Mouse (Mus musculus) lung, embryonic 15.5 days (tissue): Measurements from ENCODE around the gene E130114P18Rik. TPM values are rescaled to one million over a fixed set of nuclear protein-coding genes. Genes with fewer than 3 reads are reported as not detected.
A peak's percentile ranks its signal among the peaks of the same experiment; 100 is the strongest.

ENCODE experiments used
- ATAC-seq: fragments of 200-750 bp; cut with Nextera tagmentation; 2 replicates; pipeline ENCODE4 v1.8.0; 2017; ENCODE audit warnings: moderate number of reproducible peaks, borderline replicate concordance; ENCODE audit not compliant: low FRiP score, low TSS enrichment; ENCODE audit errors: extremely low read depth
- H3K27ac ChIP-seq: fragments of 300-500 bp; sonication (generic); 2 replicates; pipeline ENCODE4 v1.5.1; 2015; ENCODE audit warnings: moderate library complexity, mild to moderate bottlenecking, inconsistent platforms
- H3K27me3 ChIP-seq: fragments of 300-500 bp; sonication (generic); 2 replicates; pipeline ENCODE4 v1.6.1; 2015; ENCODE audit warnings: inconsistent platforms
- H3K36me3 ChIP-seq: fragments of 300-500 bp; sonication (generic); 2 replicates; pipeline ENCODE4 v1.6.1; 2015; ENCODE audit warnings: inconsistent platforms
- H3K4me1 ChIP-seq: fragments of 300-500 bp; sonication (generic); 2 replicates; pipeline ENCODE4 v1.6.1; 2015; ENCODE audit warnings: inconsistent platforms
- H3K4me2 ChIP-seq: fragments of 300-500 bp; sonication (generic); 2 replicates; pipeline ENCODE4 v1.6.1; 2015; ENCODE audit warnings: inconsistent platforms, mild to moderate bottlenecking, moderate library complexity
- H3K4me3 ChIP-seq: fragments of 300-500 bp; sonication (generic); 2 replicates; pipeline ENCODE4 v1.5.1; 2015; ENCODE audit warnings: mild to moderate bottlenecking, inconsistent platforms
- H3K9ac ChIP-seq: fragments of 300-500 bp; sonication (generic); 2 replicates; pipeline ENCODE4 v1.6.1; 2015; ENCODE audit warnings: inconsistent platforms
- H3K9me3 ChIP-seq: fragments of 300-500 bp; sonication (generic); 2 replicates; pipeline ENCODE4 v1.6.1; 2016; ENCODE audit warnings: inconsistent platforms
- WGBS: fragments of 180-500 bp; shearing (Covaris S2); methylation state at CpG from one replicate; pipeline ENCODE4 v1.1.7; 2015; 5-methylcytosine and 5-hydroxymethylcytosine counted together
- polyA plus RNA-seq: library from polyadenylated mRNA; unstranded; fragments of >200 nt; fragmentation: Nextera tagmentation; extraction: Ambion mirVana; gene quantifications from 2 replicates; pipeline ENCODE4 v1.2.1, GENCODE M21; 2015

Gene E130114P18Rik
- polyA plus RNA-seq, 1 experiment from 2014 or later = 0.44 TPM

DNA sequence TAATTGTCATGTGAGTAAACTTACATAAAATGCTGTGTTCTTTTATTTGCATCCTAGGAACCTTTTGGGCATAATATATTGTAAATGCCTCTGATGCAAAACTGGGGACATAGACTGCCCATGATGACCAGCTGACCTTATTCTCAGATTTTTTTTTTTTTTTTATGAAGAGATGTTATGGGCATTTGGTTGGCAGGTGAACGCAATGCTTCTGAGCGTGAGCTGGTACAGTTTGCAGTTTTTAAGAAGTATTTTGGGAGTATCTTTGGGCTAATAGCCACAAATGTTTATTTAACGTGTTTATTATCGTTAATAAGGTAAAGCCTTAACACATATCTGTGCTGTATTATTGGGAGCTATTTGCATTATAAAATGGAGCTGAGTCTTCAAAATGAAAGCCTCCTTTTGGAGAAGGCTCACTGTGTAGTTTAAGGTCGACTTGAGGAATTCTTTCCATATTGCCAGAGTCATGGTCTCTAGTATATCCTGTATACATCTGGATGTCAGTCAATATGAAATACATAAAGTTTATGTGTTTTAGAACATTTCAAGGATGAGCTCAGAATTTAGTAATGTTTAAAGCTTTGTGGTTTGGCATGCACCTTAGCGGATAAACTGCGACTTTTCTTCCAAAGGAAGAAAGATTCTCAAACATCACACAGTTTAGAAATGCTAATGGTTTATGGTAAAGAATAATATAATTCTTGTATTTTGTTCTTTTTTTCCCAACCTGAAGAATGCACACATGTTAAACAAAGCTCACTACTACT lies 3.0 kb upstream of the E130114P18Rik start:
- WGBS = 70% methylated on average over 7 of the region's 7 CpGs
- Histone ChIP-seq H3K4me2 (peak overlapping the region; percentile 24; the same call in 1 of the 2 replicates), H3K27ac (no peak overlapping the region), H3K4me3 (no peak overlapping the region), H3K9me3 (no peaks in the 10 kb centered on the region), H3K36me3 (peaks cover 23% of the 10 kb centered on the region), H3K4me1 (peaks cover 19% of the 10 kb centered on the region), H3K27me3 (no peaks in the 10 kb centered on the region), H3K9ac (no peak overlapping the region)
- no peak for ATAC-seq

GRCm38 (mm10) chr4:97780024-97780423 lies 2.1 kb upstream of the E130114P18Rik start:
- H3K27ac ChIP-seq = no peak overlapping the region
- no peak overlapping the region for H3K9ac ChIP-seq
- H3K27me3 ChIP-seq = no peaks in the 10 kb centered on the region
- peak overlapping the region; percentile 76 for H3K4me2 ChIP-seq
- ATAC-seq = no peak
- WGBS = 46% methylated on average over 7 of the region's 7 CpGs
- H3K9me3 ChIP-seq = no peaks in the 10 kb centered on the region
- H3K36me3 ChIP-seq = peaks cover 22% of the 10 kb centered on the region
- peaks cover 18% of the 10 kb centered on the region for H3K4me1 ChIP-seq
- peak overlapping the region; percentile 97 for H3K4me3 ChIP-seq

DNA sequence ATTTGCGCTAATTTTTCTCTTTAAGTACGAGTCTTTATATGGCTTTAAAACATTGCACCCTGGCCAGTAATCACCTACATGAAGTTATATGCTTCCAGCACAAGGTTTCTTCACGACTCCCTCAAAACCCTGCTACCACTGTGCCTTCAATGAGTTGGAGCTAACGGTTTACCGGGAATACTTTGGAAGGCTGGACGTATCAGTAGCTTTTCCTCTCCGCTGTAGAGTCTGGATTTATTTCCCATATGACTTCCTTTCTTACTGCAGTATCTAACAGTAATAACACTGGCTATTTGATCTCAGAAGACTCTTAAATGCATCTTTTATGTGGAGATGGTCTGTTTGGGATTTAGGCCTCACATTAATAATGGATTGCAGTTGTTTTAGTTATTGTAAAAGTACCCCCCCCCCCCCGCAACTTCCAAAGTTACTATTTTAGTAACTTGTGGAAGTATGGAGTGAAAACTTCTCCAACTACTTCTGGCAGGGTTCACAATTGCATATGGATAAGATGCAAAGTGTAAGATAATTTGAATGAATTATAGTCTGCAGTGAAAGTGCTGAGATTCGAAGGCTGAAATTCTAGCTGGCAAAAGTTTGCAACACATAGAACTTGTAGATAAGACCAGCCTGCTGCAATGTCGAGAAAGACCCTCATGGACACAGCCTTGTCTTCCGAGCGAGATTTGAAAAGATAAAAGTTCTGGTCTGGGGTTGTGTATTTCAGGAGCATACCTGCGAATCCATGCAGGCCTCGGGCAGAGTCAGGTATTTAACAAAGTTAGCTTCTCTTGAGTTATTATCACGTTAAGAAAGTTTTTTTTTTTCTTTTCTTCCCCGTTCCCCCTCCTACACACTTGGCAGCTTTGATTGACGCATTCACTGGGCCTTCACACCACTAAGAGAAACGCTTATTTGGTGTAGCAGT lies 1.4 kb upstream of the E130114P18Rik start:
- H3K4me3 ChIP-seq = peak overlapping the region; percentile 97
- H3K27me3 ChIP-seq = no peaks in the 10 kb centered on the region
- H3K4me1 ChIP-seq = peaks cover 21% of the 10 kb centered on the region
- 13% methylated on average over 18 of the region's 18 CpGs for WGBS
- no peaks in the 10 kb centered on the region for H3K9me3 ChIP-seq
- no peak for ATAC-seq
- peak overlapping the region; percentile 98 for H3K9ac ChIP-seq
- peak overlapping the region; percentile 95 for H3K27ac ChIP-seq
- H3K36me3 ChIP-seq = peaks cover 18% of the 10 kb centered on the region
- peak overlapping the region; percentile 76 for H3K4me2 ChIP-seq

GRCm38 (mm10) chr4:97778211-97779002 lies 529 bp upstream of the E130114P18Rik start:
- H3K9me3 ChIP-seq = no peaks in the 10 kb centered on the region
- H3K27me3 ChIP-seq = no peaks in the 10 kb centered on the region
- peaks cover 27% of the 10 kb centered on the region for H3K4me1 ChIP-seq
- H3K27ac ChIP-seq = peak overlapping the region; percentile 95
- ATAC-seq = peak; percentile 17; the same call in 1 of the 2 replicates
- peak overlapping the region; percentile 97 for H3K4me3 ChIP-seq
- H3K9ac ChIP-seq = peak overlapping the region; percentile 98
- under 1% methylated on average over 72 of the region's 94 CpGs for WGBS
- H3K4me2 ChIP-seq = peak overlapping the region; percentile 76
- peaks cover 10% of the 10 kb centered on the region for H3K36me3 ChIP-seq

- Histone ChIP-seq H3K9ac (peak overlapping the region; percentile 98), H3K36me3 (no peaks in the 10 kb centered on the region), H3K4me3 (peak overlapping the region; percentile 97), H3K27me3 (no peaks in the 10 kb centered on the region), H3K9me3 (no peaks in the 10 kb centered on the region), H3K27ac (peak overlapping the region; percentile 95), H3K4me1 (peaks cover 27% of the 10 kb centered on the region), H3K4me2 (peak overlapping the region; percentile 76)
- peak; percentile 51 for ATAC-seq
- under 1% methylated on average over 50 of the region's 77 CpGs for WGBS
Measured at GRCm38 (mm10) chr4:97777081-97777705, 685 bp downstream of the E130114P18Rik start.

DNA sequence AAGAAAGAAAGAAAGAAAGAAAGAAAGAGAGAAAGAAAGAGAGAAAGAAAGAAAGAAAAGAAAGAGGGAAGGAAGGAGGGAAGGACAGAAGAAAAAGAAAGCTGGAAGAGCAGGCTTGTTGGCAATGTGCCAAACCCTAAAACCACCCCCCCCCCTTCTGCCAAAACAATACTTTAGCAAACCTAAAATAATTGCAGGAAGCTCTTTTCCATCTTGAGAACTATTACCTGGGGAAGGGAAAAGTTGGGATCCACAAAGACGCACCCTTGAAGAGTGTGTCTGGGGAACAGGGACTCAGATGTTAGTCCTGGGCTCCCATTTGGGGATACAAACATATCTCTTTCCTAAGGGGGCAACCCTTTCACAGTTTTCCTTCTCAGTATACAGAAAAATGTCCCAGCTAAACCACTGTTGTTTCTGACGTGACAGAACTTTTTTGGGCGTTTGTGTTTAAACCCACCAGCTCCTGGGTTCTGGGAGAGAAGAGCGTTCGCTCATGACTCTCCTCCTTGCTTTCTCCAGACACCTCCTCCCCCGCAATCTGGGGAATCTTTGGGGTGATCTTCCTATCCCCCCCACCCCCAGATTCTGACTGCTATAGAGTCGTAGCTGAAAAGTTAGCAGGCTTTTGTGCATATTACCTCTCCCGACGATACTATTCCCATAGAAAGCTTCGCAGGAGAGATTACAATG lies 1.3 kb downstream of the E130114P18Rik start:
- Histone ChIP-seq H3K4me1 (peaks cover 29% of the 10 kb centered on the region), H3K4me3 (peak overlapping the region; percentile 97), H3K36me3 (no peaks in the 10 kb centered on the region), H3K4me2 (peak overlapping the region; percentile 76), H3K9me3 (no peaks in the 10 kb centered on the region), H3K9ac (peak overlapping the region; percentile 98), H3K27me3 (no peaks in the 10 kb centered on the region), H3K27ac (peak overlapping the region; percentile 95)
- under 1% methylated on average over 10 of the region's 10 CpGs for WGBS
- ATAC-seq = no peak

DNA sequence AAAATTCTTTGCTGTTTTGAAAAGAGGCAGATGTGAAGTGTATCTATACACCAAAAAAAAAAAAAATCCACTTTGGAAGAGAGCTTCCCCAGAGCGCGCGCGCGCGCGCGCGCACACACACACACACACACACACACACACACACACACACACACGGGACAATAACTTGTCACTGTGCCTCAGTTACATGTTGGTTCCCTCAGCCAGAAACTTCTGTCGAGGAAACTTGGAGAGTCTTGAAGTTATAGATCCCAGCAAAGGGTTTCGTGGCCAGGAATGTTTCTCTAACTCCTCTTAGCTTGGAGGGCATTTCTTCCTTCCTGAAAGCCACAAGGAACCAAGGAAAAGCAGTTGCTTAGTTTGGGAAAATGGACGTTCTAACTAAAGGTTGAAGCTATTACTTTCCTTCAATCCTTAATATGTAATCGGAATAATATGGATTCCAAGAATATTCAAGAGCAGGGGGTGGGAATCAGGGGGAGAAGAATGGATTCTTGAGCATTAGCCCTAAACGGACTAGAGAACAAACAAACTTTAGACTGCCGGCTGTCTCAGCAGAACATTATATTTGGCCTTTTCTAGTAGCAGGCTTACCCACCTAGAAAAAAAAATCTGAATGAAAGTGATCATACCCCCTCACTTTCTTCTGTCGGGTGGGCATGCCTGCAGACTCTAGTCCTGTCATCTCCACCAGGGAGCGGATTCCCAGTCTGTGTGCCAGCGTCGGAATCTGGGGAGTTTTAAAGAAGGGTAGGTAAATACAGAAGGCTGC lies 2.2 kb downstream of the E130114P18Rik start:
- no peak for ATAC-seq
- peaks cover 27% of the 10 kb centered on the region for H3K4me1 ChIP-seq
- peak overlapping the region; percentile 95 for H3K27ac ChIP-seq
- under 1% methylated on average over 20 of the region's 20 CpGs for WGBS
- no peaks in the 10 kb centered on the region for H3K9me3 ChIP-seq
- no peaks in the 10 kb centered on the region for H3K27me3 ChIP-seq
- no peaks in the 10 kb centered on the region for H3K36me3 ChIP-seq
- H3K4me3 ChIP-seq = peak overlapping the region; percentile 97
- H3K4me2 ChIP-seq = peak overlapping the region; percentile 76
- H3K9ac ChIP-seq = peak overlapping the region; percentile 98

DNA sequence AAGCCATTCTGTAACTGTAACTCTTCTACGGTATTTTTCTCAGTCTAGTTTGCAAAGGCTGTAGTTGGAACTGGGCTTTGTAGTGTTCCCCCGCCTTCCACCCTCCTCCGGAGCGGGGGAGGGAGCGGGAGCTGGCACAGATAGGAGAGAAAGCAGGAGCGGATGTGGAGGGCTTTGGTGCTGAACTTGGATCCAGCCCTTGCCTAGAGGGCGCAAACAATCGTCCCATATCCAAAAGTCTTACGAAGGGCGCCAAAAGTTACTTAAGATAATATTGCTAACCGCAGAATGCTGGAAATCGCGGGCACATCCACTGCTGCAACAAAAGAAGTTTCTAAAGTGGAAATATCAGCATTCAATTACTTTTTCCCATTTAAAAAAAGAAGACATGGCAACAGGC lies 2.8 kb downstream of the E130114P18Rik start:
- H3K4me1 ChIP-seq = peaks cover 26% of the 10 kb centered on the region
- H3K9me3 ChIP-seq = no peaks in the 10 kb centered on the region
- WGBS = 0% methylated on average over 13 of the region's 13 CpGs
- peak; percentile 48; the same call in 1 of the 2 replicates for ATAC-seq
- H3K36me3 ChIP-seq = no peaks in the 10 kb centered on the region
- H3K4me3 ChIP-seq = peak overlapping the region; percentile 97
- H3K9ac ChIP-seq = peak overlapping the region; percentile 98
- H3K4me2 ChIP-seq = peak overlapping the region; percentile 76
- H3K27ac ChIP-seq = peak overlapping the region; percentile 95
- H3K27me3 ChIP-seq = no peaks in the 10 kb centered on the region

GRCm38 (mm10) chr4:97774446-97774950 lies 3.4 kb downstream of the E130114P18Rik start:
- no peaks in the 10 kb centered on the region for H3K36me3 ChIP-seq
- H3K4me3 ChIP-seq = peak overlapping the region; percentile 97
- 10% methylated on average over 4 of the region's 4 CpGs for WGBS
- H3K27me3 ChIP-seq = no peaks in the 10 kb centered on the region
- H3K4me2 ChIP-seq = peak overlapping the region; percentile 76
- no peaks in the 10 kb centered on the region for H3K9me3 ChIP-seq
- ATAC-seq = no peak
- peak overlapping the region; percentile 6; the same call in 1 of the 2 replicates for H3K9ac ChIP-seq
- H3K4me1 ChIP-seq = peaks cover 26% of the 10 kb centered on the region
- peak overlapping the region; percentile 95 for H3K27ac ChIP-seq

DNA sequence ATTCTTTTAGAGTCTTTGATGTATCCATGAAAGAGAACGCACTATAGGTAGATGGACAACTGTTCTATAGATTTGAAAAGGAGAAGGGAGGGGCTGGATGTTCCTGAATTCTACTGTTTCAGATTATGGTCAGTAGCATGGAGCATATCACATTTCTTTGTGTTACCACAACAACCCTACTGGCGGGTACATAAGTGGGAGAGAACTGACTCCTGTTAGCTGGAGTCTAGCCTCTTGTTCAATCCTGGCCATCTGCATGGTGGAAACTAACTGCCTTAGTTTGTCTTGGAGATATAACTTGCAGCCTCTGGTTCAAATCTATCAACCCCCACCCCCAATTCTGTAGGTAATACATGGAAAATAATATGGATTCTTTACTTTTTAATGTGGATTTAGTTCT lies 4.1 kb downstream of the E130114P18Rik start:
- Histone ChIP-seq H3K36me3 (no peaks in the 10 kb centered on the region), H3K27ac (peak overlapping the region; percentile 96), H3K4me1 (peaks cover 26% of the 10 kb centered on the region), H3K9ac (no peak overlapping the region), H3K4me3 (peak overlapping the region; percentile 45), H3K27me3 (no peaks in the 10 kb centered on the region), H3K9me3 (no peaks in the 10 kb centered on the region), H3K4me2 (peak overlapping the region; percentile 69)
- 71% methylated on average over 2 of the region's 2 CpGs for WGBS
- no peak for ATAC-seq
